Mouse (Mus musculus) forebrain, embryonic 13.5 days (tissue): Measurements from ENCODE around the gene Tango6. TPM values are rescaled to one million over a fixed set of nuclear protein-coding genes. Genes with fewer than 3 reads are reported as not detected.
A peak's percentile ranks its signal among the peaks of the same experiment; 100 is the strongest.

Experiments used
- ATAC-seq: fragments of 200-750 bp; cut with Nextera tagmentation; 2 replicates; pipeline ENCODE4 v1.8.0; 2017
- H3K27ac ChIP-seq: fragments of 300-500 bp; sonication (generic); 2 replicates; pipeline ENCODE4 v1.5.1; 2015; ENCODE audit warnings: inconsistent platforms, mild to moderate bottlenecking, moderate library complexity
- H3K27me3 ChIP-seq: fragments of 300-500 bp; sonication (generic); 2 replicates; pipeline ENCODE4 v1.6.1; 2015; ENCODE audit warnings: mild to moderate bottlenecking, inconsistent platforms
- H3K36me3 ChIP-seq: fragments of 300-500 bp; sonication (generic); 2 replicates; pipeline ENCODE4 v1.6.1; 2015; ENCODE audit warnings: mild to moderate bottlenecking, inconsistent platforms; ENCODE audit not compliant: poor library complexity, severe bottlenecking
- H3K4me1 ChIP-seq: fragments of 300-500 bp; sonication (generic); 2 replicates; pipeline ENCODE4 v1.6.1; 2015; ENCODE audit warnings: inconsistent platforms
- H3K4me2 ChIP-seq: fragments of 300-500 bp; sonication (generic); 2 replicates; pipeline ENCODE4 v1.6.1; 2015; ENCODE audit warnings: inconsistent platforms, mild to moderate bottlenecking, moderate library complexity
- H3K4me3 ChIP-seq: fragments of 300-500 bp; sonication (generic); 2 replicates; pipeline ENCODE4 v1.5.1; 2015; ENCODE audit warnings: mild to moderate bottlenecking, inconsistent platforms
- H3K9ac ChIP-seq: fragments of 300-500 bp; sonication (generic); 2 replicates; pipeline ENCODE4 v1.6.1; 2015; ENCODE audit warnings: mild to moderate bottlenecking, inconsistent platforms
- H3K9me3 ChIP-seq: fragments of 300-500 bp; sonication (generic); replicated peaks from 2 replicates; pipeline ENCODE4 v1.6.1; 2016; ENCODE audit warnings: inconsistent platforms
- WGBS: fragments of 180-500 bp; shearing (Covaris S2); methylation state at CpG from one replicate; pipeline ENCODE4 v1.1.7; 2015; 5-methylcytosine and 5-hydroxymethylcytosine counted together
- polyA plus RNA-seq: library from polyadenylated mRNA; unstranded; fragments of >200 nt; fragmentation: Nextera tagmentation; extraction: Ambion mirVana; gene quantifications from 2 replicates; pipeline ENCODE4 v1.2.1, GENCODE M21; 2015

Gene Tango6
- polyA plus RNA-seq: 6.0 and 7.3 TPM in 2 replicates

- Histone ChIP-seq H3K27ac (peak within 1 kb of the TSS; percentile 85), H3K36me3 (no peaks in the 10 kb centered on the region), H3K4me3 (peak within 1 kb of the TSS; percentile 58), H3K9me3 (no peaks in the 10 kb centered on the region), H3K4me1 (no peaks in the 10 kb centered on the region), H3K4me2 (peak within 1 kb of the TSS; percentile 58), H3K9ac (peak within 1 kb of the TSS; percentile 82), H3K27me3 (no peaks in the 10 kb centered on the region)
- peak; percentile 96 for ATAC-seq
- WGBS: under 1% methylated on average over 49 of the region's 50 CpGs
Observed at GRCm38 (mm10) chr8:106682971-106683668, at the start of gene Tango6. Gene Tango6 (plus strand): TSS chr8:106683068.

GRCm38 (mm10) chr8:106633361-106634158 is 49.3 kb upstream of the Tango6 start:
- no peak overlapping the region for H3K4me3 ChIP-seq
- no peaks in the 10 kb centered on the region for H3K27me3 ChIP-seq
- no peak for ATAC-seq
- H3K4me2 ChIP-seq: no peak overlapping the region
- no peaks in the 10 kb centered on the region for H3K36me3 ChIP-seq
- H3K4me1 ChIP-seq: peaks cover 13% of the 10 kb centered on the region; the same call in 1 of the 2 replicates
- no peaks in the 10 kb centered on the region for H3K9me3 ChIP-seq
- no peak overlapping the region for H3K27ac ChIP-seq
- WGBS: 71% methylated on average over 17 of the region's 17 CpGs
- H3K9ac ChIP-seq: no peak overlapping the region

- no peaks in the 10 kb centered on the region for H3K9me3 ChIP-seq
- no peak overlapping the region for H3K9ac ChIP-seq
- H3K4me1 ChIP-seq: peaks cover 13% of the 10 kb centered on the region; the same call in 1 of the 2 replicates
- ATAC-seq: no peak
- H3K27me3 ChIP-seq: no peaks in the 10 kb centered on the region
- 39% methylated on average over 5 of the region's 5 CpGs for WGBS
- H3K36me3 ChIP-seq: no peaks in the 10 kb centered on the region
- H3K4me2 ChIP-seq: no peak overlapping the region
- H3K4me3 ChIP-seq: no peak overlapping the region
- H3K27ac ChIP-seq: no peak overlapping the region
Observed at GRCm38 (mm10) chr8:106635284-106635683, 47.6 kb upstream of the Tango6 start.

GRCm38 (mm10) chr8:106637446-106637845 is 45.4 kb upstream of the Tango6 start:
- ATAC-seq: no peak
- H3K27me3 ChIP-seq: no peaks in the 10 kb centered on the region
- no peaks in the 10 kb centered on the region for H3K9me3 ChIP-seq
- no peak overlapping the region for H3K4me2 ChIP-seq
- H3K4me1 ChIP-seq: 0 out of 2 replicates have a peak, but pooled peaks cover 6% of the 10 kb centered on the region
- H3K9ac ChIP-seq: no peak overlapping the region
- H3K36me3 ChIP-seq: no peaks in the 10 kb centered on the region
- H3K27ac ChIP-seq: no peak overlapping the region
- 65% methylated on average over 4 of the region's 4 CpGs for WGBS
- H3K4me3 ChIP-seq: no peak overlapping the region

GRCm38 (mm10) chr8:106638768-106639295 is 44.0 kb upstream of the Tango6 start:
- 89% methylated on average over 7 of the region's 7 CpGs for WGBS
- H3K36me3 ChIP-seq: no peaks in the 10 kb centered on the region
- H3K4me3 ChIP-seq: no peak overlapping the region
- no peak overlapping the region for H3K9ac ChIP-seq
- H3K4me2 ChIP-seq: no peak overlapping the region
- no peak for ATAC-seq
- H3K27me3 ChIP-seq: no peaks in the 10 kb centered on the region
- H3K27ac ChIP-seq: no peak overlapping the region
- H3K4me1 ChIP-seq: 0 out of 2 replicates have a peak, but pooled peaks cover 2% of the 10 kb centered on the region
- no peaks in the 10 kb centered on the region for H3K9me3 ChIP-seq

GRCm38 (mm10) chr8:106640212-106640611 is 42.7 kb upstream of the Tango6 start:
- Histone ChIP-seq H3K27ac (no peak overlapping the region), H3K27me3 (no peaks in the 10 kb centered on the region), H3K36me3 (no peaks in the 10 kb centered on the region), H3K9ac (no peak overlapping the region), H3K4me3 (no peak overlapping the region), H3K4me2 (no peak overlapping the region), H3K4me1 (0 out of 2 replicates have a peak, but pooled peaks cover 2% of the 10 kb centered on the region), H3K9me3 (no peaks in the 10 kb centered on the region)
- no peak for ATAC-seq
- 88% methylated on average over 7 of the region's 7 CpGs for WGBS

- no peak for ATAC-seq
- Histone ChIP-seq H3K9me3 (no peaks in the 10 kb centered on the region), H3K27me3 (no peaks in the 10 kb centered on the region), H3K27ac (no peak overlapping the region), H3K4me1 (0 out of 2 replicates have a peak, but pooled peaks cover 2% of the 10 kb centered on the region), H3K4me2 (no peak overlapping the region), H3K9ac (no peak overlapping the region), H3K36me3 (no peaks in the 10 kb centered on the region), H3K4me3 (no peak overlapping the region)
- 79% methylated on average over 5 of the region's 5 CpGs for WGBS
Observed at GRCm38 (mm10) chr8:106640921-106641320, 41.9 kb upstream of the Tango6 start.

- Histone ChIP-seq H3K27me3 (no peaks in the 10 kb centered on the region), H3K4me3 (no peak overlapping the region), H3K4me2 (no peak overlapping the region), H3K9ac (no peak overlapping the region), H3K27ac (no peak overlapping the region), H3K4me1 (0 out of 2 replicates have a peak, but pooled peaks cover 2% of the 10 kb centered on the region), H3K9me3 (no peaks in the 10 kb centered on the region), H3K36me3 (no peaks in the 10 kb centered on the region)
- no peak for ATAC-seq
- 64% methylated on average over 2 of the region's 2 CpGs for WGBS
Observed at GRCm38 (mm10) chr8:106642172-106642571, 40.7 kb upstream of the Tango6 start.

GRCm38 (mm10) chr8:106643100-106643499 is 39.8 kb upstream of the Tango6 start:
- WGBS: 91% methylated on average over 4 of the region's 4 CpGs
- H3K4me2 ChIP-seq: no peak overlapping the region
- H3K36me3 ChIP-seq: no peaks in the 10 kb centered on the region
- ATAC-seq: no peak
- H3K9me3 ChIP-seq: no peaks in the 10 kb centered on the region
- no peak overlapping the region for H3K9ac ChIP-seq
- no peak overlapping the region for H3K27ac ChIP-seq
- H3K4me3 ChIP-seq: no peak overlapping the region
- H3K4me1 ChIP-seq: no peaks in the 10 kb centered on the region
- H3K27me3 ChIP-seq: no peaks in the 10 kb centered on the region

GRCm38 (mm10) chr8:106644957-106645356 is 37.9 kb upstream of the Tango6 start:
- no peak for ATAC-seq
- 43% methylated on average over 3 of the region's 3 CpGs for WGBS

GRCm38 (mm10) chr8:106646153-106646552 is 36.7 kb upstream of the Tango6 start:
- 96% methylated on average over 2 of the region's 2 CpGs for WGBS
- no peak overlapping the region for H3K4me2 ChIP-seq
- H3K36me3 ChIP-seq: no peaks in the 10 kb centered on the region
- no peak overlapping the region for H3K4me3 ChIP-seq
- H3K9me3 ChIP-seq: no peaks in the 10 kb centered on the region
- no peak for ATAC-seq
- no peaks in the 10 kb centered on the region for H3K27me3 ChIP-seq
- H3K9ac ChIP-seq: no peak overlapping the region
- no peaks in the 10 kb centered on the region for H3K4me1 ChIP-seq
- H3K27ac ChIP-seq: no peak overlapping the region

More at GRCm38 (mm10) chr8:106644957-106645356, 37.9 kb upstream of the Tango6 start:
- H3K9ac ChIP-seq: no peak overlapping the region
- H3K4me1 ChIP-seq: no peaks in the 10 kb centered on the region
- no peaks in the 10 kb centered on the region for H3K27me3 ChIP-seq
- no peak overlapping the region for H3K4me3 ChIP-seq
- H3K9me3 ChIP-seq: no peaks in the 10 kb centered on the region
- H3K4me2 ChIP-seq: no peak overlapping the region
- H3K27ac ChIP-seq: no peak overlapping the region
- no peaks in the 10 kb centered on the region for H3K36me3 ChIP-seq

GRCm38 (mm10) chr8:106646731-106647130 is 36.1 kb upstream of the Tango6 start:
- Histone ChIP-seq H3K4me1 (no peaks in the 10 kb centered on the region), H3K4me3 (no peak overlapping the region), H3K36me3 (no peaks in the 10 kb centered on the region), H3K9ac (no peak overlapping the region), H3K27ac (no peak overlapping the region), H3K4me2 (no peak overlapping the region), H3K27me3 (no peaks in the 10 kb centered on the region), H3K9me3 (no peaks in the 10 kb centered on the region)
- no peak for ATAC-seq
- 87% methylated on average over 5 of the region's 5 CpGs for WGBS
